Mouse (Mus musculus) lung, postnatal 0 days (tissue): ENCODE data around the gene Fbxw7. TPM values are rescaled to one million over a fixed set of nuclear protein-coding genes. Genes with fewer than 3 reads are reported as not detected.

Experiments used
- ATAC-seq: fragments of 200-750 bp; cut with Nextera tagmentation; 2 replicates; pipeline ENCODE4 v1.8.0; 2017; ENCODE audit warnings: moderate library complexity
- DNase-seq: peaks from one replicate; pipeline ENCODE4 v3.0.0-alpha.2; 2016; ENCODE audit warnings: low spot score
- H3K27ac ChIP-seq: fragments of 300-500 bp; sonication (generic); 2 replicates; pipeline ENCODE4 v1.5.1; 2014; ENCODE audit warnings: antibody characterized with exemption, mild to moderate bottlenecking, low read length, mixed read lengths
- H3K27me3 ChIP-seq: fragments of 300-500 bp; sonication (generic); replicated peaks from 2 replicates; pipeline ENCODE4 v1.6.1; 2014; ENCODE audit warnings: low read length, mixed read lengths; ENCODE audit not compliant: insufficient read depth
- H3K36me3 ChIP-seq: fragments of 300-500 bp; sonication (generic); 2 replicates; pipeline ENCODE4 v1.6.1; 2014; ENCODE audit warnings: low read length, mixed read lengths; ENCODE audit not compliant: insufficient read depth
- H3K4me1 ChIP-seq: fragments of 300-500 bp; sonication (generic); 2 replicates; pipeline ENCODE4 v1.6.1; 2014; ENCODE audit warnings: antibody characterized with exemption, low read depth, low read length, mixed read lengths; ENCODE audit not compliant: insufficient read depth
- H3K4me2 ChIP-seq: fragments of 300-500 bp; sonication (generic); replicated peaks from 2 replicates; pipeline ENCODE4 v1.6.1; 2014; ENCODE audit warnings: low read depth, mild to moderate bottlenecking, low read length, moderate library complexity, mixed read lengths
- H3K4me3 ChIP-seq: fragments of 300-500 bp; sonication (generic); 2 replicates; pipeline ENCODE4 v1.5.1; 2014; ENCODE audit warnings: low read depth, low read length
- H3K9ac ChIP-seq: fragments of 300-500 bp; sonication (generic); replicated peaks from 2 replicates; pipeline ENCODE4 v1.6.1; 2014; ENCODE audit warnings: low read depth, mild to moderate bottlenecking
- H3K9me3 ChIP-seq: fragments of 300-500 bp; sonication (generic); 2 replicates; pipeline ENCODE4 v1.6.1; 2016; ENCODE audit warnings: low read length, mixed read lengths
- CTCF ChIP-seq: IDR thresholded peaks from 2 replicates; pipeline ENCODE4 v1.5.1; 2016; ENCODE audit warnings: antibody characterized with exemption, mild to moderate bottlenecking
- EP300 ChIP-seq: IDR thresholded peaks from 2 replicates; pipeline ENCODE4 v1.6.1; 2016; ENCODE audit warnings: antibody characterized with exemption, mild to moderate bottlenecking, control low read depth
- WGBS: fragments of 180-500 bp; shearing (Covaris S2); extraction: QIAGEN DNeasy Blood & Tissue Kit; methylation state at CpG from one replicate; pipeline ENCODE4 v1.1.7; 2014; 5-methylcytosine and 5-hydroxymethylcytosine counted together
- polyA plus RNA-seq: library from polyadenylated mRNA; unstranded; fragments of >200 nt; fragmentation: Nextera tagmentation; extraction: Ambion mirVana; gene quantifications from 2 replicates; pipeline ENCODE4 v1.2.1, GENCODE M21; 2015

Fbxw7 gene
- polyA plus RNA-seq, 1 experiment from 2014 or later, result 8.2 TPM

DNA sequence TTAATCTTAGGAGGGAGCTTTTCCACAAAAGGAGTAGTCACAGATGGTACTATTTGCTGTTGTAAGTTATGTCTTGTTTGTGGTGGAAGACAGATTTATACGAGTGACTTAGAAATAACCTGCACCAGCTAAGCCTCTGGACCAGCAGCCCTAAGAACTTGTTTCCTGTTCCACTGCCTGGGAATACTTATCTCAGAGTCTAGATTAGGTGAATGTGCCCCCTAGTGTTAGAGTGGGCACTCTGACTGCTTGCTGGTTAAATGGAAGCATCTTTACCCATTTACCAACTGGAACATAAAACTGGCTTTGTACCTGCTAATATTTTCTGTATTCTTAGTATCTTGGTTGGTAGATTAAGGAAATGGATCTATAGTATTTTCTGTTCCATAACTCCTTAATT lies 74.6 kb downstream of the Fbxw7 start:
- no peaks in the 10 kb centered on the region for H3K27me3 ChIP-seq
- H3K27ac ChIP-seq, result no peak overlapping the region
- H3K4me1 ChIP-seq, result no peaks in the 10 kb centered on the region
- H3K9me3 ChIP-seq, result no peaks in the 10 kb centered on the region
- H3K36me3 ChIP-seq, result no peaks in the 10 kb centered on the region
- ATAC-seq (peak; percentile 62), DNase-seq (peak; percentile 79)
- H3K4me2 ChIP-seq, result no peak overlapping the region
- 33% methylated on average over 1 of the region's 1 CpGs for WGBS
- TF ChIP-seq CTCF, result peak; percentile 78
- no peak for TF ChIP-seq EP300
- H3K9ac ChIP-seq, result no peak overlapping the region
- no peak overlapping the region for H3K4me3 ChIP-seq

DNA sequence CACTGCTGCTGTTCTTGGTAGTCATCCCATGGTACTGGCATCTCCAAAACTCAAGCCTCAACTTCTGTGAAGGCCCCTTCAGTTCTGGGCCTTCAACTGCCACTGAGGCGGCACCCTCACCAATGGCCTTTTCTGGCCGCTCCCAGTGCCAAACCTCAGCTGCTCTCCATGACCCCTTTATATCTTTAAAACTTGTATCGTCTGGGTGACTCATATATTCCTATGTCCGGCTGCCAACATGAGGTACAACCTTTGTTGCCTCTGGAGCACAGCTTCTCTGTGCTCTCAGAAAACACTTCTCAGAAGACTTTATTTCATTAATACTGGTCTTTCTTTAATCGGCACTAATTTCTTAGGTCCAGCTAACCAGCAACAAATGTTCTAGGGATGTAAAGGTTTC lies 75.9 kb downstream of the Fbxw7 start:
- Histone ChIP-seq H3K4me2 (no peak overlapping the region), H3K27me3 (no peaks in the 10 kb centered on the region), H3K9ac (no peak overlapping the region), H3K4me1 (no peaks in the 10 kb centered on the region), H3K9me3 (no peaks in the 10 kb centered on the region), H3K36me3 (no peaks in the 10 kb centered on the region), H3K27ac (no peak overlapping the region), H3K4me3 (no peak overlapping the region)
- ATAC-seq (no peak), DNase-seq (no peak)
- TF ChIP-seq EP300 (no peak), CTCF (no peak)
- 95% methylated on average over 5 of the region's 5 CpGs for WGBS

DNA sequence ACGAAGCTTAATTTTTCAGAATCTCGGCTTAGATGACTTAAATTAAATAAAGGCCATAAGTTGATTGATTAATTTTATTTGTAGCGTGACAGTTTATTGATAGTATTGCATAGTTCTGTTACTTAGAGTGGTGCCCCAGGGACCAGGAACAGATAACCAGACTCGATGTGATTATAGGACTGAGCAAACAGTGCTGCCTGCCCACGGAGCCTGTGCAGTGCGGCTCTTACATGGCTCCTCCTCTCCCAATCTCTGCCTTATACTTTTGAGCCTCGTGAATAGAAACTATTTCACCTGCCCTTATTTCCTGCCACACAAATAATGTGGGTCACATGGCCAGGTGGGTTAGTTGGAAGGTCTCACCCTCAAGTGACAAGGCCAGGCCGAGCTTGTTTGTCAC lies 82.9 kb downstream of the Fbxw7 start:
- ATAC-seq (no peak), DNase-seq (no peak)
- H3K4me2 ChIP-seq, result no peak overlapping the region
- H3K36me3 ChIP-seq, result no peaks in the 10 kb centered on the region
- H3K4me1 ChIP-seq, result no peaks in the 10 kb centered on the region
- H3K9me3 ChIP-seq, result no peaks in the 10 kb centered on the region
- H3K9ac ChIP-seq, result no peak overlapping the region
- no peak overlapping the region for H3K4me3 ChIP-seq
- no peaks in the 10 kb centered on the region for H3K27me3 ChIP-seq
- no peak for TF ChIP-seq EP300
- TF ChIP-seq CTCF, result no peak
- 68% methylated on average over 8 of the region's 8 CpGs for WGBS
- H3K27ac ChIP-seq, result no peak overlapping the region

DNA sequence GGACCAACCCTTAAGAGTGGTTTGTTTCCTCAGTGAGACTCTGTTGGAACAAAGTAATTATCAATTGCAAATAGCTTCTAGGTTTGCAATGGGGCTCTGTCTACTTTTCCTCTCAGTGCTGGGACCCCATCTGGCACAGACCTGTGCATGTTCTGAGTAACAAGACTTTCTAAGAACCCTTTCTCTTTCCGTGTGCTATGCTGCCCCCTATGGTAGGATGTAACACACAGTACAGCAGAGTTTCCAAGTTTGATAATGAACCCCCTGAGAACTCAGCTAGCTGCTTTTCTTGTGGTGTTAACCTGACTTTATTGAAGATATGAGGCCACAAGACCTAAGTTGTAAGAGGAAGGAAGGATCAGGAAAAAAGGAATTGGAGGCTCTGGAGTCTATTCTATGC lies 91.5 kb downstream of the Fbxw7 start:
- Histone ChIP-seq H3K27me3 (no peaks in the 10 kb centered on the region), H3K4me1 (no peaks in the 10 kb centered on the region), H3K9ac (no peak overlapping the region), H3K4me3 (no peak overlapping the region), H3K4me2 (no peak overlapping the region), H3K9me3 (no peaks in the 10 kb centered on the region), H3K27ac (no peak overlapping the region), H3K36me3 (no peaks in the 10 kb centered on the region)
- DNase-seq (peak; percentile 65), ATAC-seq (no peak)
- TF ChIP-seq EP300 (no peak), CTCF (peak; percentile 76)
- WGBS, result 29% methylated on average over 1 of the region's 1 CpGs

DNA sequence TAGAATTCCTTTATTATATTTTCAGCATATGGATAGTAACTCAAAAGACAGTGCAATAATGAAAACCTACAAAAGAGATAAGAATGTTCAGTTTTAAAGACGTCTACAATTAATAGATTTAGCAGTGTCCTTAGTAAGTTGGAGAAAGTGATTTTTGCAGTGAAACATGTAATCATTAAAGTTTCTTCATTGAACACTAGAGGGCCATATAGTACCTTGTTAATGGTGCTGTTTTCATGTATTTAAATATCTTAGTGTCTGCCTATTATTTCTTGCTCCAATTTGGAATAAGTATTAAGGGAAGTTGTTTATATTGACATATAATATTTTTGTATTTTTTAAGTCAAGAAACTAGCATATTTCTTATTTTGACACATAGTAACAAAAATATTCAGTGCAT lies 99.2 kb downstream of the Fbxw7 start:
- Histone ChIP-seq H3K36me3 (no peaks in the 10 kb centered on the region), H3K4me1 (no peaks in the 10 kb centered on the region), H3K9ac (no peak overlapping the region), H3K27ac (no peak overlapping the region), H3K4me3 (no peak overlapping the region), H3K9me3 (no peaks in the 10 kb centered on the region), H3K27me3 (no peaks in the 10 kb centered on the region), H3K4me2 (no peak overlapping the region)
- no peak for TF ChIP-seq EP300
- TF ChIP-seq CTCF, result peak; percentile 42
- WGBS, result 27% methylated on average over 1 of the region's 1 CpGs
- DNase-seq, result peak; percentile 34
- no peak for ATAC-seq

DNA sequence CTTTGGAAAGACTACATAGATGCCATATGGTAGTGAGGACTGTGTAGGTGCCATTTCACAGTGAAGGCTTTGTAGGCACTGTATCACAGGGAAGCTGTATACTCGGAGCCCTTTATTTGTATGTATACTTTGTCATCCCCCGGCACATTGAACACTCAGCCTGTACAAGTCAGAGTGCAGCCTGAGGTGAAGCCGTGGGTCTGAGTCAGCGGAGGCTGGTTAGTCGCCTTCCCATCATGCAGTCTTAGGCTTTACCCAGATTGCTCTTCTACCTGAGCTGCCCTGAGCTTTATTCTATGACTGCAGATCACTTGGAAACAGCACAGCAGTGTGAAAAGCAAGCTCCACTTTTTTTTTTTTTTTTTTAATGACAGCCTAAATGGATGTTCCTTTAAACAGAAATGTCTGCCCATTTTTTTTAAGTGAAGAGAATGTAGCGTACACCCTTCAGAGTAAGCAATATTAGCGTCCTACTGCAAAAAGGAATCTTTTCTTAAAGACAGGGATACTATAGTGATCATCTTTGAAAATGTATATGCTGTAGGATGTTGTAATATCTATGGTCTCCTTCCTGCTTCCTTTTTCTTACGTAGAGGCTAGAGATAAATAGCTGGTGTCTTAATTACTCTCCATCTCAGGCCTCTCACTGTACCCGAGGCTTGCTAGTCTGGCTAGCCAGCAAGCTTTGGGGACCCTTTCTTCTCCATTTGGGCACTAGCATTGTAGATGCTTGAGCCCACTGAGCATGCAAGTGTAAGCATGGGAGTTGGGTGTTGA lies 103.0 kb downstream of the Fbxw7 start:
- ATAC-seq, result no peak
- H3K27ac ChIP-seq, result no peak overlapping the region
- TF ChIP-seq CTCF (no peak), EP300 (no peak)
- no peak overlapping the region for H3K4me3 ChIP-seq
- WGBS, result 58% methylated on average over 9 of the region's 9 CpGs
- no peaks in the 10 kb centered on the region for H3K36me3 ChIP-seq
- H3K27me3 ChIP-seq, result no peaks in the 10 kb centered on the region
- H3K4me1 ChIP-seq, result no peaks in the 10 kb centered on the region
- no peak overlapping the region for H3K4me2 ChIP-seq
- H3K9me3 ChIP-seq, result no peaks in the 10 kb centered on the region
- DNase-seq, result no peak
- H3K9ac ChIP-seq, result no peak overlapping the region
